Mouse (Mus musculus) layer of hippocampus, postnatal 14 days (tissue): ENCODE data around the gene BC051142. TPM values are rescaled to one million over a fixed set of nuclear protein-coding genes. Genes with fewer than 3 reads are reported as not detected.
A peak's percentile ranks its signal among the peaks of the same experiment; 100 is the strongest.

ENCODE experiments used
- DNase-seq, 2 experiments: peaks; one replicate each; pipeline ENCODE4 v3.0.0; 2021 to 2022; ENCODE audit warnings: low spot score in 2 of 2, mixed read lengths in 1 of 2
- long read RNA-seq, 2 experiments: library from polyadenylated mRNA; stranded (forward); transcript quantifications; one replicate each; pipeline ENCODE4 v2.0.0; 2021
- total RNA-seq, 2 experiments: library from RNA; stranded (reverse); gene quantifications; 2 replicates each; pipeline ENCODE4 v1.2.3; 2021

Gene BC051142
- total RNA-seq = 1 to 10 TPM; 4.8 to 8.2 TPM
- long read RNA-seq, experiment 1 = 0 reads
- long read RNA-seq, experiment 2 = 0 reads

DNA sequence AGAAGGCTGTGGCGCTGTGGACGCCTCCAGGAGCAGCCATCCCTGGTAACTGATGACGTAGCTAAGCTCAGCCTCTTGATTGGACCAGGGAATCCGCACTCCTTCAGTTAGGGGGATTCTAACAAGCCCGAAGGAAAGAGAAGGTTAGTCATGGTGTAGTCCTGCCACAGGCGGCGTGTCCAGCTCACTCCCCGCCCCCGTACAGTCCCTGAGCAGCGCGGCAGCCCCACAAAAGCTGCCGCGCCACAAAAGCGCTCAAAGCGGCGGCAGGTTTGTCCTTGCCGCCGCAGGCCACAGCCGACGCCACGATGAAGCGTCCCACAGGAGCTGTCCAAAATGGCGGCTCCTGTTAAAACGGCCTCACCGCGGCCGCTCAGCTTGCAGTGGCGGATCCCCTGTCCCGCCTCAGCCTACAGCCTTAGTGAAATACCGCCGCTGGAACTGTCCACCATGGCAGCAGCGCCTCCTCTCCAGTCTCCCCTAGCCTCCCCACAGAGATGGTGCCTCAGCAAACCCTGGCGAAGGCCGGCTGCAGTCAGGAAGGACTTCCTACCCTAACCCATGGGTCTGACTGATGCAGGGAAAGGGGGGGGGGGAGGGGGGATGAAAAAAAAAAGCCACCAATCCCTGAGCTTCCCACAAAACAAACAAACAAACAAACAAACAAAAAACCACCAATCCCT lies at the start of gene BC051142:
BC051142 (plus strand) TSS at position 110 of the 683 bp plus-strand sequence.
- DNase-seq = peak; percentile 87 to 90

DNA sequence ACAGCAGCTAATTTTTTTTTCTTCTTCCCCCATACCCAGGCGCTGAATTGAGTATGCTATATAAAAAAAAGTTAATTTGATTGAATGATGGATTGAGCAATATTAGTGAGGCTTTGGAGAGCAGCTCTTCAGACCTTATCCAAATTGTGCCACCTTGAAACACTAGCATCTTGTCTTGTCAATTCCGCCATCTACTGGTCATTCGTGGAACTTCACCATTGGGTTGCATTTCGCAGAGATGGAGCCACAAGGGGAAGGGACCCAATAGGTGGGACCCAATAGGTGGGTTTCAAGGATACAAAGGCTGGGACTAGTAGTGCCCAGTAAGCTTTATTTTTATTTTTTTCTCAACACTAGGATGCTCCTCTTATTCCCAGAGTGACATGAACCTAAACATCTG lies 49.2 kb upstream of the BC051142 start:
- DNase-seq = peak; percentile 79 to 85

DNA sequence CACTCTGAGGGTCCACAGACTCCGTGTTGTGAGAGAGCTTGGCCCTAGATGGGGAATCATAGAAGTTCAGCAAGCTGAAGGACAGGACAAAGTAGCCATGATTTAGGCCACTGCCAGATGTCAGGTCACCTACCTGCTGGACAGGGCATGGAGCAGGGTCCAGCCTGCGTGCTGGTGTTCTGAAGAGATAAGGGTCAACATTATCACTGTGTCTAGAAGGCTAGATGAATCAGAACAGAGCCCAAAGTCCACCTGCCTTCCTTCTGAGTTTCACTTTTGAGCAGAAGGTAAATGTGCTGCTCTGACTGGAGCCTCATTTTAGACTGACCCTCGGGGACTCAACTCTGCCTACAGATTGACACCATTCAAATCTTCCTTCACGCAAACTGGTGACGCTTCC lies 44.1 kb upstream of the BC051142 start, which contains the start of gene Btnl2:
Btnl2 (plus strand) TSS at position 284 of the 400 bp plus-strand sequence.
- no peak for DNase-seq

DNA sequence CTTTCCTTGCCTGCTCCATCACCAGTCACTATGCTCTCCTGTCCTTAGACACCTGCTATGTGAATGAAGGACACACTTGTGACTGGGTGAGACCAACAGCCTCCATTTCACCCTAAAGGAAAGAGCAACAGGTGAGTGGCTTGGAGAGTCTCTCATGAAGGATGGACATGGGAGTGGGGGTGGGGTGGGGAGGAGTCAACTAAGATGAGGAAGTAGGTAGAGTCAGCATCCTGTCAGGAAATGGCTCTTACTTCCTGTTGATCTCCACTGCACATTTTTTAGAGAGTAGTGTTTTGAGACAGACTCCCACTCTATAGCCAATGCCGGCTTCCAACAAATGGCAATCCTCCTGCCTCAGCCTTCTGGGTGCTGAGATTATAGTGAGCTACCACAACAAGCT lies 43.7 kb upstream of the BC051142 start:
- no peak for DNase-seq

DNA sequence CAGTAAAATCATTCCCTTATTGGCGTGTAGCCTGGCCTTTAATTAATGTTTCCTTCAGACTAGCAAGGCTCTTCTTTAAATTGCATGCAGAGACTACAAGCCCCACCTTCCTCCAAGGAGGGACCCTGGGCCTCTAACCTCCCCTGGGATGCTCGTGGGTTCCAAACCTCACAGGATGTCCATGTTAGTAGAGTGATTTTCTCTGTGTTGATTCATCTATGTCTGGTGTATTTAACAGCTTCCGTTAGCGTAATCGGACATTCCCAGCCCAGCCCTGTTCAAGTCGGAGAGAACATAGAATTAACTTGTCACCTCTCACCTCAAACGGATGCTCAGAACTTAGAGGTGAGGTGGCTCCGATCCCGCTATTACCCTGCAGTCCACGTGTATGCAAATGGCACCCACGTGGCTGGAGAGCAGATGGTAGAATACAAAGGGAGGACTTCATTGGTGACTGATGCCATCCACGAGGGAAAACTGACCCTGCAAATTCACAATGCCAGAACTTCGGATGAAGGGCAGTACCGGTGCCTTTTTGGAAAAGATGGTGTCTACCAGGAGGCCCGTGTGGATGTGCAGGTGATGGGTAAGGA lies 35.6 kb upstream of the BC051142 start:
- DNase-seq = no peak

DNA sequence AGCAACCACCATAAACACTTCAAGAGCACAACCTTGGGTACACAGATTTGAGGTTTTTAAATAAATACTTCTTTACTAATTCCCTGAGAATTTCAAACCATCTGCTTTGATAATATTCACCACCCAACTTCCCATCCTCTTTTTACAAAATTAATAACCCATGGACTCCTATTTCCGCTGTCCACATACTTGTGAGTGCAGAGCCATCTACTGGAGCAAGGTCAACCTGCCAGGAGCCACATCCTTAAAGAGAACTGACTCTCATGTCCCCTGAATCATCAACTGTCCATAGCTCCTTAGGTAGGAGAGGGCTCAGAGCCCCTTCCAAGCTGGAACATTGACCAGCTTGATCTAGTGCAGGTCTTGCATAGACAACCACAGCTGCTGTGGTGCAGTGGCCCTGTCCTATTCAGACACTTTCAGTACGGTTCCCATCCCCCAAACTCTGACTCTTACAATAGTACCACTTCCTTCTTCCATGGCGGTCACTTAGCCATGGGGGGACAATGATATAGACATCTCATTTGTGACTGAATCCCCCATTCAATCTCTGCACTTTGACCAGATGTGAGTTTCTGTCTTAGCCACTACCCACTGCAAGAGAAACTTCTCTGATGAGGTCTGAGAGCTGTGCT lies 34.8 kb upstream of the BC051142 start:
- no peak for DNase-seq

DNA sequence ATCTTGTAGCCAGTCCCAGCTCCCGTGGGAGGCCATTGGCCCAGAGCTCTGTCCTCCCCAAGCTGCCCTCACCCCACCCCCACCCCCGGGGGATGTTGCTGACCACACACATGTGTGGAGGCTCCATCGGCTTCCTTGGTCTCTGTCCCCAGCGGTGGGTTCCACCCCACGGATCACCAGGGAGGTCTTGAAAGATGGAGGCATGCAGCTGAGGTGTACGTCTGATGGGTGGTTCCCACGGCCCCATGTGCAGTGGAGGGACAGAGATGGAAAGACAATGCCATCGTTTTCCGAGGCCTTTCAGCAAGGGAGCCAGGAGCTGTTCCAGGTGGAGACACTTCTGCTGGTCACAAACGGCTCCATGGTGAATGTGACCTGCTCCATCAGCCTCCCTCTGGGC lies 33.6 kb upstream of the BC051142 start:
- no peak for DNase-seq

DNA sequence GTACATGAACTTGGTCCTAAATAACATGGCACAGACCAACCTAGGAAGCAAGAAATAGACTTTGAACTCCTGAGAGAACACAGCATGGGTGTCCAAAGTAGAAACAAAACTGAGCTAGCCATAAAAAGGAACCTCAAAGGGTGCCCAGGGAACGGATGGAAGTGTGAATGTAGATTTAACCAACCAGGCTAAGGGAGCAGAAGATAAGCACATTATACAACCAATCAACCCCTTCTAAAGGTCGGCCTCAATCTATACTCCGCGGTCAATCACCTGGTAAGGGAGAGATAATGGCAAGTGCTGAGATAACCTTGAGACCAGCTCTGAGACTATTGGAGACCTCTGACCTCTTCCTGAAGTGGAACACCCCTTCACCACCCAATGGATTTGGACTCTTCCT lies 28.1 kb upstream of the BC051142 start:
- no peak for DNase-seq

DNA sequence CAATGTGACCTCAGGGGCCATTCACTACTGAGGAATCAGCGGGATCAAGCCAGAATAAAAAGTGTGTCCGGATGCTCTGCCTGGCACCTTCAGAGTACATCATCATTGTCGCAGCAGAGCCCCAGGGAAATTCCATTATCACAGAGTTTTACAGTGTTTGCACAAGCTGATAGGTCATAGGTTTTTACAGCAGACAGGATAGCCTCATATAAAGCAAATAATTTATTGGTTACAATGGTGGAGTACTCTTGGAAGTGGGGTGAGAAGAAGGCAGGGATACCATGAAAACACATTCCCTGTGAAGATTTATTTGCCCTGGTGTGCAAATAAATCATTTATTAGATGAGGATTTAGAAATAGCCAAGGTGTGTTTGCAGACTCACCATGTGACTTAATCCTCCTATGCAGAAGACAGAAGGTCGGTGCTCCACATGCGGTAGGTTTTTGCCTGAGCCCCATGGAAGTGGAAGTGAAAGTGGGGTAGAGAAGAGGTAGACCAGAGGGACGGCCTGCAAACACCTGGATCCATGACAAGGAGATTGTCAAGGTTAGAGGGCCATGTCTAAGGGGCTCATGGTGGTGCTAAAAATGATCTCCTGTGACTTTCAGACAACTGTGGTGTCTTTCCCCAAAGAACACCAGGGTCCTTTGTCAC lies 25.4 kb upstream of the BC051142 start:
- DNase-seq = no peak

DNA sequence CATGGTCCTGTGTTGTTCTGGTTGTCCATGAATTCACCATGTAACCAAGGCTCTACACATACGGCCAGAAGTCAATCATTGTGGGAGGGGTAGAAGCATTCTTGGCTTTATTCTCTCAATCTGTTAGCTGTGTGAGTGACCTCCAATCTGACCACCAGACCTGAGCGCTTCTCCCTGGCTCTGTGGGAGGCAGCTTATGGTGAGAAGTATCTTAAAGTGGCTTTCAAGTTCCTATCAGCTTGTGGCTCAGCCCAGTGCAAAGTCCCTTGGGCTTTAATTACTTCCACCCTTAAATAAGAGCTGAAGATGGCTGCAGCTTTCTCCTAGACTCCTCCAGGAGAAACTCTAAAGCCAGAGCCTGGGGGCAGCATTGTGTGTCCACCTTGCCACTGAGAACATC lies 21.8 kb upstream of the BC051142 start, which contains the start of gene Btnl1:
Btnl1 (plus strand) TSS at position 286 of the 400 bp plus-strand sequence.
- DNase-seq = no peak

DNA sequence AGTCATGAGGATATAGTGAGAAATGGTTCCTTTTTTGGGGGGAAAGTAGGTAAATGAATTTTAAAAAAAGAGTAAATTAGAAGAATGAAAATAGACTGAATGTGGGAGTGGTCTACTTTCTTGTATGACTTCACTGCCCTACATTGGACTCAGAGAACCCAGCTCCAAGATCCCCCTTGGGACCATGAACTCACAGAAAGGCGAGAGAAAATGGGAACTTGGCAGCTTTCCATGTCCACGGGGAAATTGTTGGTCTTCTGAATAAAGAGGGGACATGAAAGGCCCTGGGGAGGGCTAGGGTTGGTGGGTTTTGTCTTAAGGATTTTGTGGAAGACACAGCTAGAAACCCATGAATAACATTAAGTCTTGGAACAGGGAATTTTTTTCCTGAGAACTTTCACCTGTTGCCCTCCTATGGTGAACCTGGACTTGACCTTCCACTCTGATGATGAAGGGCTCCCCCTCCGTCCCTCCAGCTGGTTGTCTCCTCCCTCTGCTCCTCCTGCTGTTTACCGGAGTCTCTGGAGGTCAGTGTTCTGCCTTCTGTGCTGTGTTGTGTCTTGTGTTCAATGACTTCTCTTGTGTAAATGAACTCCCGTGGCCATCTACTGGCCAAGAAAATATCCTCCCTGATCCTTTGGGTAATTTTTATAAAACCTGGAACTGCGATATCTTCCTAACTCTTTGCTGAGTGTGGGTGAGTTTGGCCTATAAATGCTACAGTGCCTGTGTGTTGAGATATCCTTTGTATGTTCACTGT lies 21.0 kb upstream of the BC051142 start:
- DNase-seq = no peak

DNA sequence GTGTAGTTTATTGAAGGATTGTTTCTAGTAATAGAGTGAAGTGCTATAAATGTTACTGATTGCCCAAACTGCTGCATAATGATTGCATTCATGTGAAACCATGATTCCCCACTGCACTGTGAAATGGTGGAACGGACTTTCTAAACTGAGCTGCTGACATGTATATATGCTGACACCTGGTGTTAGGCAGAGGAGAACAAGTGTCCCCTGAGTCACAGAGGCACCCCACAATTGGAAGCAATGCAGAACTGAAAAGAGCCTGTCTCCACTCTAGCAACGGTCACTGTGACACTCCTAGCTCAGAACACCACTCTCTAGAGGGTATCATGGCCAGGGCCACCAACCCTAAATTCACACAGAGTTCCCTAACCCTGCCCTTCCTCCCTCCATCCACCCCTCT lies 19.9 kb upstream of the BC051142 start:
- DNase-seq = no peak

DNA sequence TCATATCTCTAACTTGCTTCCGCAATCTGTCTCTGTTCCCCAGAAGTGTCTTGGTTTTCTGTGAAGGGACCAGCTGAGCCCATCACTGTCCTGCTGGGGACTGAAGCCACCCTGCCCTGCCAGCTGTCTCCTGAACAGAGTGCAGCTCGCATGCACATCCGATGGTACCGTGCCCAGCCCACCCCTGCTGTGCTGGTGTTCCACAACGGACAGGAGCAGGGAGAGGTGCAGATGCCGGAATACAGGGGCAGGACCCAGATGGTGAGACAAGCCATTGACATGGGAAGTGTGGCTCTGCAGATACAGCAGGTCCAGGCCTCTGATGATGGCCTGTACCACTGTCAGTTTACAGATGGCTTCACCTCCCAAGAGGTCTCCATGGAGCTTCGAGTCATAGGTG lies 19.2 kb upstream of the BC051142 start:
- DNase-seq = no peak

DNA sequence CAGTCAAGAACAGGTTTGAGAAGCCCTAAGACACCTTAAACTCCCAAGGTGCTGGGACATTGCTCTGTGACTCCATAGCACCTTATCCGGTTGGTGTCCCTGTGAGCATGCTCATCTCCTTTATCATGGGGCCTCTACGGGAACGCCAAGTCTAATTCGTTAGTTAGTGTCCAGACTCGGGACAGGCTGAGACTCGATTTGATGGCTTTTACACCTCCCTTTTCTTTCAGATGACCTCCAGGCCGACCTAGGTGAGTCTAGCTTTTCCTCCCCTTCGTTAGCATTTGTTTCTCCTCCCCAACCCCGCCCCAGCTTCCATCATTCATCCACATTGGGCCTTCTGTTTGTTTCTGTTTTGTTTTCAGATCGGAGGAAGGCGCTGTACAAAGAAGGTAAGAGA lies 16.7 kb upstream of the BC051142 start:
- DNase-seq = no peak

DNA sequence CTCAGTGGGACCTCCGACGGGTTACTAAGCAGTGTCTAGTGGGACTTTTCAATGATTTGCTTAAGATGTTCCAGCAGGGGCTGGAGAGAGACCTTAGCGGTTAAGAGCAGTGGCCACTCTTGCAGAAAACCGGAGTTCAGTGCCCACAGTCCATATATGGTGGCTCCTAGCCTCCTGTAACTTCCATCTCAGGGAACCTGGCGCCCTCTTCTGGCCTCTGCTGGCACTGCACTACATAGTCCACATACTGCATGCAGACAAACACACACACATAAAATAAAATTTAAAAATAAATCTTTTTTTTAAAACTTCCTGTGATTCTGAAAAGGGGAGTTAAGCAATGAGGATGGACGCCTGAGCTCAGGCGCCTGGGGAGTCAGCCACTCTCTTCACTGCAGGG lies 15.4 kb upstream of the BC051142 start:
- no peak for DNase-seq

DNA sequence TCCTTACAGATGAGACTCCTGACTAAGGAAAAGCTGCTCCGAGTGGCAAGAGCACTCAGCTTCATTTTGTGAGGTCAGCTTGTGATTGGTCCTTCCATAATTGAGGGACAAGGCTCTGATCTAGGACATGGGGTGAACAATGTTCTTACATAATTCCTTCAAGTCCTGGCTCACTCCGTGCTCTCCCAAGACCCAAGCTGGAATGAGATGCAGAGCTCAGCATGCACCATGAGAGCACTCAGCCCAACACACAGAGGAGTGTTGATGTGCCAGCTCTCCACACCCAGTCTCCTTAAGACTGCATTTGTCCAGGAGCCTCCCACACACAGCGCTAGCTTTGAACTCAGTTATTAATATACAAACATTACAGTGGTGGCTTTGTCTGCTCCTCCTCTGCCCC lies 13.9 kb upstream of the BC051142 start:
- no peak for DNase-seq

DNA sequence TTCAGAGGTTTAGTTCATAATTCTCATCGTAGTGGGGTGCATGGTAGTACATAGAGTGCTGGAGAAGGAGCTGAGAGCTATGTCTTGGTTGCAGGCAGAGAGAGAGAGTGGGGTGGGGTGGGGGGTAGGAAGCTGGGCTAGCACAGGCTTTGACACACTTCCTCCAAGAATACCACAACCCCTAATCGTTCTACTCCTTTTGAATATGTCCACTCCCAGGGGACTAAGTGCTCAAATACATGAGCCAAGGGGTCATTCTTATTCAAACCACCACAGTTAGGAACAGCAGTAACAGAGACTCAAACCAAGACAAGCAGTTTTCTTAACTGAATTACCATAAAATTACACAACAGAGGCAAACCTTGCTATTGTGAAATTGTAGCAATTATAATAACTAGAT lies 12.0 kb upstream of the BC051142 start:
- no peak for DNase-seq

DNA sequence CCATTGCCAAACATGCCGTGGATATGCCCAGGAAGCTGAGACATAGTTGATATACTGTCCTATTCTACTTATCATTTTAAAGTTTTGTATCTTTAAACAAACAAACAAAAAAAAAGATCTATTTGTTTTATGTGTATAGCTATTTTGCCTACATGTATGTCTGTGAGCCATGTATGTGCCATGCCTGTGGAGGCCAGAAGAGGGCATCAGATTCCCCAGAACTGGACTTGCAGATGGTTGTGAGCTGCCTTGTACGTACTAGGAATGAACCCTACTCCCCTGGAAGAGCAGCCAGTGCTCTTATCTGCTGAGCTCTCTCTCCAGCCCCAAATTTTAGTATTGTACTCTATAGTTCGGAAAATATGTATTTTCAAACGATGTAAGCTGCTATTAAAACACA lies 10.1 kb upstream of the BC051142 start:
- peak in 1 of 2 experiments; percentile 15 for DNase-seq

DNA sequence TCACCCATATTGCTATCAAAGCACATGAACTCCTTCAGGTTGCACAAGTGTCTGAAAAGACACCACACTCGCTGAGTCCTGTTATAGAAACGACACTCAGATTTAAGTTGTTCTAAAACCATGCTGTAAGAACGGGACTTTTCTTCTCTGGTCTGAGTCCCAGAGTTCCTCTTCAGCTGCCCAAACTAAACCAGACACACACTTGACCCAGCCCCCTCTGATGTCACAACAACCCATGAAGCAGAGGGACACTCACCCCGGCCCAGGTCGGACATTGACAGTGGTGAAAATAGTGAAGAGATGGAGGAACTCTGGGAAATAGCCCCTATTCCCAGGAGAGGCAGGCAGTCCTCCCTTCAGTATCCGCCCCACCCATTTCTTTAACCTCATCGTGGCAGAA lies 7.1 kb upstream of the BC051142 start:
- DNase-seq = no peak

DNA sequence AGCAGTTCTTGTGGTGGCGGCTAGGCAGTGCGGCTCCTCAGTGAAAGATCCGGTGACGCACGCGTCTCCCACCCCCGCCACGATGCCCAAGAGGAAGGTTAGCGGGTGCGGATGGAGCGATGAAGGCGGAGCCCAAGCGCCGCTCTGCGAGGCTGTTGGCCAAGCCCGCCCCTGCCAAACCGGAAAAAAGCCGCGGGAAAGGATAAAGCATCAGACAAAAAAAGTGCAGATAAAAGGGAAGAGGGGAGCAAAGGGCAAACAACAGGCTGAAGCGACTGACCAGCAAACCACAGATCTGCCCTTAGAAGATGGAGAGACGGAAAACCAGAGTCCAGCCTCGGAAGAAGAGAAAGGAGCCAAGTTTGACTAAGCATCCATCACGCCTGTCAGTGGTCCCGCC lies 6.3 kb upstream of the BC051142 start:
- peak in 1 of 2 experiments; percentile 9 for DNase-seq

DNA sequence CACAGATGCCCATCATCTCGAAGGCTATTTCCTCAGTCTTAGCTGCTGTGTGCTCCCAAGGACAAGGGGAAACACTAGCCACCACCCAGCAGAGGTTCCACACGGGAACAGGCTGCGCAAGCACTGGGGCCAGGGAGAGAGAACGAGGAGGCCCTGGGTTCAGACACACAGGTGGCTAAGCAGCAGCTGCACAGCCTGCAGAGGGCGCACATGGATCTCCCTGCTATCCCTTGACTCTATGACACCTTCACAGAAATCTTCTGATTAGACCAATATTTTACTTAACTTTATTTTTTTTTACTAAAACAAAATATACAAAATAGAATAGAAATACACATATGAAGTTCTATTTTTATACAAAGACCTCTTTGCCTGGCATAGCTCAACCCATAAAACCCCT lies 1.3 kb upstream of the BC051142 start:
- no peak for DNase-seq
